Mouse (Mus musculus): ENCODE results near the gene Sf1.

Sf1 gene

DNA sequence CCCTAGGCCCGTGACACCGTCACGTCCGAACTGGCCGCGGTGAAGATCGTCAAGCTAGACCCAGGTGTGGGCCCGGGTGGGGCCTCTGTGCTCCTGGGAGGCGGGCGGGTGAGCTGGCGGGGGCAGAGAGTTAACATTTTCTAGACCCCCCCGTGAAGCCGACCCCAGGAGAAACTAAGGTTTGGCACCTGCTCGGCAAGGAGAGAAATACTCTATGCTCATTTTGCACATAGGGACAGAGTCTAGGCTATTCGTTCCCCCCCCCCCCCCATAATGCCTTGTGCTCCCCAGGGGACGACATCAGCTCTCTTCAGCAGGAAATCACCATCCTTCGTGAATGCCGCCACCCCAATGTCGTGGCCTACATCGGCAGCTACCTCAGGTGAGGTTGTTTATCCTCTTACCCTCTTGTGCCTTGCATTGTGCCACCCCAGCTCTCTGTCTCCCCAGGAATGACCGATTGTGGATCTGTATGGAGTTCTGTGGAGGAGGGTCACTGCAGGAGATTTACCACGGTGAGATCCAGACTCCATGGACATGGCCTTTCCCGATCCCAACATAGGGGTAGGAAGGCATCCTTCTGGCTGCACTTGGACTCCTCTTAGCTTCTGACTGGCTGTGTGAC, 21.9 kb upstream of the Sf1 start:
- no peak for DNase-seq (ENCODE audit: low spot score in 2 of 2)

DNA sequence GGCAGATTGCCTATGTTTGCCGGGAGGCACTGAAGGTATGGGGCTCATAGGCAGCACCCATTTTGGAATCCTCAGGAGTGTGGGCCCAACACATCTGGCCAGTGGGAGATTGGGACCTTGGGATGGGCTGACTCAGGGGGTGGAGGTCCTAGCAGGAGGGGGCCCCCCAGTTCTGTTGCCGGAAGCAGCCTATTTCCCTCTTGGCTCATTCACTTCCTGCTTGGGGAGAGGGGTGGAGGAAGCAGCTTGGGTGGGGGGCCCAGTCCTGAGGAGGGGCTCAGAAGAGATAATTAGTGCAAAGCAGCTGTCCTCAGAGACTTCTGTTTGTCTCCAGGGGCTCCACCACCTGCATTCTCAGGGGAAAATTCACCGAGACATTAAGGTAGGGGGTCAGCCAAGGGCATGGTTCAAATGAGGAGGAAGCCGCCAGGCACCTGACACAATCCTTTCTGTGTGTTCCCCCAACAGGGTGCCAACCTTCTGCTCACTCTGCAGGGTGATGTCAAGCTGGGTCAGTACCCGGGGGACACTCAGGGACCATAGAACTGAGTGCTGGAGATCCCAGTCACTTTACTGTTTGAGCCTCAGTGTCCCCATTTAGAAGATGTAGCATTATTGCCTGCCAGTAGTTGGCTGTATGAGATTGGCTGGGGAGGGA, 21.1 kb upstream of the Sf1 start:
- no peak for DNase-seq (ENCODE audit: low spot score in 2 of 2)

DNA sequence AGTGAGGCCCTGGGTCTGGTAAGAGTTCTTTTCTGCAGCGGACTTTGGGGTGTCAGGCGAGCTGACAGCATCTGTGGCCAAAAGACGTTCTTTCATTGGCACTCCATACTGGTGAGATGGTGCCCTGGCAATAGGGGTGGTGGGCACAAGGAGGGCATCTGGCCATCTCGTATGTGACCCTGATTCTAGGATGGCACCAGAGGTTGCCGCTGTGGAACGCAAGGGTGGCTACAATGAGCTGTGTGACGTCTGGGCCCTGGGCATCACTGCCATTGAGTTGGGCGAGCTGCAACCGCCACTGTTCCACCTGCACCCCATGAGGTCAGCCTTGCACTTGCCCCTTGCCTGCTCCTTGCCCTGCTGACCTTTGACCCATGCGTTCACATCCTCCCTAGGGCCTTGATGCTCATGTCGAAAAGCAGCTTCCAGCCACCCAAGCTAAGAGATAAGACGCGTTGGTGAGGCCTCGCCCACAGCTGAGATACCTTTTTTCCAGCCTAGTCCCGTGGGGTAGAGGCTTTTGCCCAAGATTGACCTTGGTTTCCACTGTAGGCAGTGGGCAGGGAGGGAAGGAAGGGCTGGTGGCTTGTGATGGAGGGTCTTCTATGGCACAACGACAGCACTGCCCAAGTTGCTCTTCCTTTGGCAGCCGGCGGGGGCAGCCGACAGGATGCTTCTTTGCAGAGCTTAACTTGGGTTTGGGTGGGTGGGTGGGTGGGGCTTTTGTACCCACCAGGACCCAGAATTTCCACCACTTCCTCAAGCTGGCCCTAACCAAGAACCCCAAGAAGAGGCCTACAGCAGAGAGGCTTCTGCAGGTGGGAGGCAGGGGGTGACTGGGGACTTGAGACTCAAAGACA, 20.2 kb upstream of the Sf1 start:
- DNase-seq (ENCODE audit: low spot score in 2 of 2), result no peak

DNA sequence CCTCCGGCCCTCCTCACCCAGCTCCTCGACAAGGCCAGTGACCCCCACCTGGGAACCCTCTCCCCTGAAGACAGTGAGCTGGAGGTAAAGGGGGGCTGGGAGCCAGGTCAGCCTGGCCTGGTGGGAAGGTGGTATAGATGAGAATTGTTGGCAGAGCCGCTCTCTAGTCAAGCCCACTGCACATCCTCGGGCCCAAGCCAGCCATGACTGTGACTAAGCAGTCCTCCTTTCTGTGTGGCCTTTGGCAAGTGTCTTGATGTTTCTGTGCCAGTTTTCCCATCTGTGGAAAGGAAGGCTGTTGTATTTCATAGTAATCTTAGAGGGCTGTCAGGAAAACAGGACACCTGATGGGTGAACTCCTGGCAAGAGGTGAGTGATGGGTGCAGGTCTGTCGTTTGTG, 19.5 kb upstream of the Sf1 start:
- DNase-seq (ENCODE audit: low spot score in 2 of 2), result no peak

DNA sequence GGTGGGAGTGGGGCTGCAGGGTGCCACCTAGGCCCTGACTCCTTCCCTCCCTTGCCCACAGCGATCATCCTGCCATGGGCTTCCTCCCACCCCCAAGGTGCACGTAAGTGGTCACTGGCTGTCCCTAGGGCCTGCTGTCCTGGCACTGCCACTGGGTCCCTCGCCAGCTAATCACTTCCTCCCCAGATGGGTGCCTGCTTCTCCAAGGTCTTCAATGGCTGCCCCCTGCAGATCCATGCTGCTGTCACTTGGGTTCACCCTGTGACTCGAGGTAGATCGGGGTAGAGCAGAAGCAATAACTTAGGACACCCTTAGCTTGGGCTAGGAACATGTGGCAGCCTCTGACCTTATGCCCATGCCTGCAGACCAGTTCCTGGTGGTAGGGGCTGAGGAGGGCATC, 17.5 kb upstream of the Sf1 start:
- DNase-seq (ENCODE audit: low spot score in 2 of 2), result no peak

DNA sequence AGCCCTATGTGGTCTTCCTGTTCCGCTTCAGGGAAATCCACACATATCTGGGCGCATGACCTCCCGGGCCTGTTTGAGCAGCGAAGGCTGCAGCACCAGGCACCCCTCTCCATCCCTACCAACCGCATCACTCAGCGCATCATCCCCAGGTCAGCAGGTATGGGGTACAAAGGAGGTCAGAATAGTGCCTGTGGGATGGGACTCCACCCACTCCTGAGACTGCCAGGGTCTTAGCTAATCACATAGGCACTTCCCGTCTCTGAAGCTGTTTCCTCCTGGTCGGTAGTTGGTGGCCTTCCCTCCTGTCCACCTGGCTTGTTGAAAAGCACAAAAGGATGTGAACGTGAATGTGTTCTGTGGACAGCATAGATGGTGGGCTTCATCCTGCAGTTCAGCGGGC, 16.8 kb upstream of the Sf1 start:
- DNase-seq (ENCODE audit: low spot score in 2 of 2), result no peak

DNA sequence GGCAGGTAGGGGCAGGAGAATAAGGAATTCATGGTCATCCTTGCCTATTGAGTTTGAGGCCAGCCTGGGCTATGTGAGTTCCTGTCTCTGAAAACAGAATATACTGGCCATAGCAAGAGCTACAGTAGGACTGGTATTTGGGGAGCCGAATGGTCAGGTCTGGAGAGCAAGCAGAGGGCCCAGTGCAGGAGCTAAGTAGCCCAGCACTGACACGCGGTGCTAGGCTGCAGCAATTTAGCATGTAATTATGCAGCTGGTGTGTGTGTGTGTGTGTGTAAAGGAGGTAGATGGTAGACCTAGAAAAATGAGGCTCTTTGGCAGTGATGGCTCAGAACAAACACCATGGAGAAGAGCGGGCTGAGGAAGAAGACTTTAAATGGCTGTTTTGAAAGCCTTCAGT, 15.9 kb upstream of the Sf1 start:
- DNase-seq (ENCODE audit: low spot score in 2 of 2), result no peak

DNA sequence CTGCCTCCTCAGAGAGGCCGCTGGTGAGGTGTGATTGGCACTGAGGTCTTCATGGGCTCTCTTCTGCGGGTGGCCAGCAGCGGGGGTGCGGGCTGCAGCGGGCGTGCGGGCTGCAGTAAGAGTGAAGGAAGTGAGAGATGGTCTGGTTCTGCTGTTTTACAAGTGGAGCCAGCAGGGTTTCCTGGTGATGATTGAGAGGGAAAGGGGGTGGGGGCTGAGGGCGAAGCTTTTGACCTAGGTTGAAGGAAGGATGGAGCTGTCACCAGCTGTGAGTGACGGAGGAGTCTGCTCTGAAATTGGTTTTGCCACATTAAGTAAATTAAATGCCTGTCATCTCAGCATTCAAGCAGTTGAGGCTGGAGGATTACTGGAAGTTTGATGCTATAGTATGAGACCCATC, 14.8 kb upstream of the Sf1 start:
- DNase-seq (ENCODE audit: low spot score in 2 of 2), result no peak

DNA sequence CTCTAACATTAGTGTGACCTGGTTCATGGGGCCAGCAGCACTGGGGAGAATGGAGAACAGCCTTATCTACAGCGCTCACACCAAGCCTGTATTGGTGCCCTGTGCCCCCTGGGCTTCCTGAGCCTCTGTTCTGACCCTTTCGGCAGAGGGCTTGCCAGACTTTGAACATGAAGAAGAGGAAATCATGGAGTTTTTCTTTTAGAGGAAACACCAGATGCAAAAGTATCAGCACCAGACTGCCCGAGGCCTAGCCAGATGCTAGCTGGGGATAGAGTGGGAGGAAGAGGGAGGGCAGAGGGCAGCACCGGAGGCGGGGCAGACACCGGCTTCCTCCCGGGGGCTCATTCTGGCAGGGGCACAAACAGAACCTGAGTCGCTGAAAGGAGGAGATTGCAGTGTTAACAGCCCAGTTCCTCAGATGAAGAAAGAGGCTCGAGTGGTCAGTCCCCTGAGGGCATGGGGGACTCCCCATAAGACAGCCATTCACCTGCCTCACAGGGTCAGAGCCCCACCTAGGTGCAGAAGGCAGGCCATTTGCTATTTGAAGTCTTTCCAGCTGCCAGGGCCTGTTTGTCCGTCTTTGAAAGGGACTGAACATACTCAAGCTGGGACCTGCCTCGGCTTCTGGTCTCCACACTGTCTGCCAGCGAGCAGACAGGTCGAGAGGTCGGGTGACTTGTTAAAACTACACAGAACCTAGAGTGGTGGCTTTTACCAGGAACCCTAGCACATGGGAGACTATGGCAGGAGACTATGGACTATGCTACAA, 14.1 kb upstream of the Sf1 start:
- DNase-seq (ENCODE audit: low spot score in 2 of 2), result no peak

DNA sequence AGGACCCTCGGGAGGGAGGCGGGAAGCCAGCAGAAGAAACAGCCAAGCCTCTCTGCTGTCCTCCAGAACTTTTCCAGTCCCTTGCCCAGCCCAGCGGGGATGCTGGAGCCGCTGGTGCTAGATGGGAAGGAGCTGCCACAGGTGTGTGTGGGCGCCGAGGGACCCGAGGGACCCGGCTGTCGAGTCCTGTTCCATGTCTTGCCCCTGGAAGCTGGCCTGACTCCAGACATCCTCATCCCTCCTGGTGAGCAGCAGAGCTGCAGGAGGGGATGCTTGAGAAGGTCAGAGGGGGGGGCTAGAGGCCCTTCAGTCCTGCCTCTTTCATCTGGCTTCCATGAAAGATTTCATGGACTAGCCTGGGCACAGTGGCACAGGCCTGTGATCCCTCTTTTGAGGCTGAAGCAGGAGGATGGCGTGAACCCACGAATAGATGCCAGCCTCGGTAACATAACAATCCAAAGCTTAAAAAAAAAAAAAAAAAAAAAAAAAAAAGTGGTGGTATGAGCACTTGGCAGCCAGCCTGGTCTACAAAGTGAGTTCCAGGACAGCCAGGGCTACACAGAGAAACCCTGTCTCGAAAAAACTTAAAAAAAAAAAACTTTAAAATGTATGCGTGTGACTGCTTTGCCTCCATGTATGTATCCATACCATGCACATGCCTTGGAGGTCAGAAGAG, 11.9 kb upstream of the Sf1 start:
- no peak for DNase-seq (ENCODE audit: low spot score in 2 of 2)

DNA sequence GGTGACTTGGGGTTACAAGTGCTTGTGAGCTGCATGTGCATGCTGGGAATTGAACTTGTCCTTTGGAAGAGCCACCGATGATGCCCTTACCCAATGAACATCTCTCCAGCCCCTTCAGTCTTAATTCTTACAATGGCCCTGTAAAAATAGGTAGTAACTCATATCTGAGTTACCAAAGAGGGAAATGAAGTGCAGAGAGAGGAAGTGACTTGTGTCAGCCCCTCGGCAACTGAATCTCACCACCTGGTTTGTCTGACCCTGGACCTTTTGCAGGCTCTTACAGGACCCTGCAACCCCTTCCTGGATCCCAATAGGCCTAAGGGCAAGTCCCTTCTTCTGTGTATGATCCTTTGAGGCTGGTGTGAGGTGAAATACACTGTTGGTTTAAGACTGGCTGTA, 11.4 kb upstream of the Sf1 start:
- no peak for DNase-seq (ENCODE audit: low spot score in 2 of 2)

DNA sequence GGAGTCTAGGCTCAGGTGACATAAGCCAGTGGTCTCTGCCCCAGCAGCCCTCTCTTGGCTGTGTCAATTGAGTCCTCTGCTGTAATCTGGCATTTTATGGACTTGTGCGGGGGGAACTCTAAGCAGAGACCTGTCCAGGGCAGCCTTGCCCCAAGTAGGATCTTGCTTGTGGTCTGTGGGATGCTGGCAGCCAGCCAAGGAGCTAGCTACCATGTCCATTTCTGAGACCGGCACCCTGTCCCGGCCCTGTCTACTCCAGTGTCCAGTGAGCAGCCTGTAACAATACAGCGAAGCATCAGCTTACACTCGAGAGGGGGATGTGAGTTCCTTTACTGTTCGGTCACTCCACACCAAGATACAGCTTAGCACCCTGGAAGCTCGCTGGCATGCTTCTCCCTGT, 9.5 kb upstream of the Sf1 start:
- no peak for DNase-seq (ENCODE audit: low spot score in 2 of 2)

DNA sequence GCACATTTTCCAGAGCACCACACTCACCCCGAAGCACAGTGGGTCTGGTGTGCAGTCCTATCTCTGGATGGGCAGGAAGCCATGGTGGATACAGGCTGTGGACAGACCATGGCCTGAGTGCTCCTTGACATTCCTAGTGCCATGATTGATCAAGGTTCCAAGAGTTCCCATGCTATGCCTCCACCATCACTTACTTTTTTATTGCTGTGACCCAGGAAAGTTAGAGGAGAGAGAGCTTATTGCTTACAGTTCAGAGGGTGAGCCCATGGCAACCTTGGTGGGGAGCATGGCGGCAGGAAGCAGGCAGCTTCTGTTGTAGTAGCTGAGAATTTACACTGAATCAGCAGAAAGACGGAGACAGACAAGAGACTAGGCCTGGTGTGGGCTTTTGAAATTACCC, 2.2 kb upstream of the Sf1 start:
- no peak for DNase-seq (ENCODE audit: low spot score in 2 of 2)

DNA sequence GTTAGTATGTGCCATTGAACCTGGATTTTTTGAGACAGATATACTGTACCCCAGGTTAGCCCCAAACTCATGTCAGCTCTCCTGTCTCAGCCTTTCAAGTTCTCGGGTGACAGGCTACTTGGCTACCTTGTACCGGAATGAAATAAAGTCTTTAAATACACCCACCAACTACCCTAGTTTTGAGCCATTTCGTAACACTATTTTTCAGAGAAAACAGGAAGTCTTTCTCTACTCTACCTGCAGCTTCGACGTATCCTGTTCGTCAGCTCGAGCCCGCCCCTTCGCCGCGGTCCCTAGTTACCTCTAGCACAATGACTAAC, 439 bp upstream of the Sf1 start:
- no peak for DNase-seq (ENCODE audit: low spot score in 2 of 2)

DNA sequence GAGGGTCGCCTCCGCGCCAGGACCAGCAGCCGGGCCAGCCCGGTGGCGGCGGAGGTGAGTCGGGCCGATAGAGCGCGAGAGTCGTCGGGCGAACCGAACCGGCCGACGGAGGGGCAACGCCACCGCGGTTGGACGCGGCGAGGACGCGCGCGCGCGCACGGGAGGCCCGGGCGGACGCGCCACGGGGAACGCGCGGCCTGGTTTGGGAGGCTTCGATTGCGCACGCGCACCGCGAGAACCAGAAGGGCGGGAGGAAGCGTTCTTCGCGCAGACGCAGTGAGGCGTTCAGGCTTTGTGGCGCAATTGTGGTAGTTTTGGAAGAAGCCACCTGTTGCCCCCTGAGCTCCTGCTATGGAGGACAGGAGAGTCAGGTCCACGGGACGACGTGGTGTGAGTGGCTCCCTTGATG, 831 bp downstream of the Sf1 start:
- DNase-seq (ENCODE audit: low spot score in 2 of 2), result peak; percentile 74 to 91

DNA sequence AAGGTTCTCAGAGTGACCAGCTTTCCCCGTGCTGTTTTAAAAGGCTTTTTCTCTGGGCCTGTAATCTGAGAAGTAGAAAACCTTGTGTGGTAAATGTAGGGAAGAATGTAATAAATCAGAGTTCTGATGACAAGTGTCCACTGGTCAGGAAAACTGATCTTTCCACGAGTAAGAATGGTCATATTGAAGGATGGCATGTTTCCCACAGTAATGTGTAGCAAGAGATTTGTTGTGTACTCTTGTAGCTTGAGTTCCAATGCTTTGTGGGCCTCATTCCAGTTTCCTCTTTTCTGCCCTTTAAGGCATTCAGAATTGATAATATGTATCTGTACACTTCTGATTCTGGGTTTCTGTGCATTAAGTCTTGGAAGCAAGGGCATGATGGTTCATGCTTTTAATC, 1.4 kb downstream of the Sf1 start:
- no peak for DNase-seq (ENCODE audit: low spot score in 2 of 2)

DNA sequence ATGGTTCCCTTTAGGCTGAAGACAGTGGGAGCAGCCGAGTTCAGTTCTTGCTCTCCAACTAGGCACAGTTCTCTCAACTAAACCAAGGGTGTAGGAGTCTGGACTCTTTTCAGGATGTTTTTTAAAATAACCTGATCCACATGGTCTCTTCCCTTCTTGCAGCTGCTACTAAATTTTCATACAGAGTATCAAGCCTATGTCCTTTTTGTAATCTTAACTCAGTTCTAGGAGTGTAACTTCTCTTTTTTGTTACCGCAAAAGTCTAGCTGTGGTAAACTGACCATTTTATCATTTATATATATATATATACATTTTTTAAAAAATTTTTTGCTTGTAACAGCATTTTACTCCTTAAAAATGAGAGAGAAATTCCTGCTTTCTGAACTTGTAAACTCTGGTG, 6.7 kb downstream of the Sf1 start:
- DNase-seq (ENCODE audit: low spot score in 2 of 2), result no peak

DNA sequence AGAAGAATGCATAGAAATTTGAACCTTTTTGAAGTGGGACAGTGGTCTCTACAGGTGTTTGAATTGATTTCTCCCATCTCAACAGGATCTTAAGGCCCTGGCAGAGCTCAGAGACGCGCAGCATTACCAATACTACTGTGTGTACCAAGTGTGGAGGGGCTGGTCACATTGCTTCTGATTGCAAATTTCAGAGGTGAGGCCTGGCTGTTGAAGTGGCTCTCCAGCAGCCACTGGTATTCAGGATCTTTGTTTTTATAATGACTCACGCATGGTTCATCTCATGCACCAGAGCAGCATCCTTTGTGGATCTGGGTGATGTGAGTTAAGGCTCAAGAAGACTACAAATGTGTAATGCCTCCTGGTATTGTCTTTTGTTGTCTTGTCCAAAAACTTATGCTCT, 8.9 kb downstream of the Sf1 start:
- no peak for DNase-seq (ENCODE audit: low spot score in 2 of 2)

DNA sequence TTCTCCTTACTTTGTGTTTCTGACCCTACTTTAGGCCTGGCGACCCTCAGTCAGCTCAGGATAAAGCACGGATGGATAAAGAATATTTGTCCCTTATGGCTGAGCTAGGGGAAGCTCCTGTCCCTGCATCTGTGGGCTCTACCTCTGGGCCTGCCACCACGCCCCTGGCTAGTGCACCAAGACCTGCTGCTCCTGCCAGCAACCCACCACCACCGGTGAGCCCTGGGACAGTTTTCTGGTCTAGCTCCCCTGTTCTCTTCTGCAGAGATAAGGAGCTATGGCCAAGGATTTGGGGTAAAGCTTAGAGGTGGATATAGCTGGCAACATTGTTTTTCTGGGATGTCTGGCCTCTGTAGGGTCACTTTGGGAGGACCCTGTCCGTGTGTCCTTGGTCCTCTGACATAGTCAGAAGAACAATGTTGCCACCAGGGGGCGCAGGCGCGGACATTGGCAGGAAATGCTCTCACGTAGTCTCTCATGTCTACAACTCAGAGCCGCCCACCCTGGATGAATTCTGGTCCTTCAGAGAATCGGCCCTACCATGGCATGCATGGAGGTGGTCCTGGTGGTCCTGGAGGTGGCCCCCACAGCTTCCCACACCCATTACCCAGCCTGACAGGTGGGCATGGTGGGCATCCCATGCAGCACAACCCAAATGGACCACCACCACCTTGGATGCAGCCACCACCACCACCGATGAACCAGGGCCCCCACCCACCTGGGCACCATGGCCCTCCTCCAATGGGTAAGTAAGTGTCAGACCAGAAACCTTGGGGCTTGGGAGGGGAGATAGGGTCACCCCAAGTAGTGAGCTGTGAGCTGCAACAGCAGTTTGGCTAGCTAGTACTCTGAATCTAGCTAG, 10.3 kb downstream of the Sf1 start:
- DNase-seq (ENCODE audit: low spot score in 2 of 2), result peak in 1 of 2 experiments; percentile 73

DNA sequence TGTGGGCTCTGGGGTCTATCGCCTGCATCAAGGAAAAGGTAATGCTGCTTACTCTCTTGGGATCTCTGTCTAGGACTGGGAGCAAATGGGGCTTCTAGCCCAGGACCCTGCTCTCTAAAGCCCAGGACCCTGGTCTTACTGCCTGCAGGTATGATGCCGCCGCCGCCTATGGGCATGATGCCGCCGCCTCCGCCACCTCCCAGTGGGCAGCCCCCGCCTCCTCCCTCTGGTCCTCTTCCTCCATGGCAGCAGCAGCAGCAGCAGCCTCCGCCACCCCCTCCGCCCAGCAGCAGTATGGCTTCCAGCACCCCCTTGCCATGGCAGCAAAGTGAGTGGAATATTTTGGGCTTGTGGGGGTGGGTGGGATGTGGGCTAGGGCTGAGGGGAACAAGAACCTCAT, 11.1 kb downstream of the Sf1 start:
- DNase-seq (ENCODE audit: low spot score in 2 of 2), result no peak

Measured in left cerebral cortex, adult 9 months (tissue).